Mouse (Mus musculus) MEL (cell line): ENCODE data around the gene Men1. TPM values are rescaled to one million over a fixed set of nuclear protein-coding genes. Genes with fewer than 3 reads are reported as not detected.

ENCODE experiments used
- DNase-seq: peaks from one replicate; pipeline ENCODE4 v3.0.0; 2011; ENCODE audit warnings: low read depth, low spot score
- H3K27ac ChIP-seq: 2 replicates; pipeline ENCODE4 v1.5.1; 2012; ENCODE audit warnings: low read depth, mild to moderate bottlenecking, control low read depth, low read length, moderate library complexity; ENCODE audit not compliant: control insufficient read depth
- H3K27me3 ChIP-seq, 2 experiments: fragments of 150-350 bp in 1 of 2; sonication (generic) in 1 of 2; 2 replicates each; pipeline ENCODE4 v1.6.1; 2012; ENCODE audit warnings: low read length in 2 of 2, mild to moderate bottlenecking in 2 of 2, improper control_type of control experiment in 1 of 2, moderate library complexity in 1 of 2; ENCODE audit not compliant: insufficient read depth in 2 of 2, control insufficient read depth in 1 of 2
- H3K36me3 ChIP-seq, 2 experiments: 2 replicates each; pipeline ENCODE4 v1.6.1; 2012 to 2014; ENCODE audit warnings: low read length in 2 of 2, improper control_type of control experiment in 1 of 2, inconsistent platforms in 1 of 2, mild to moderate bottlenecking in 1 of 2; ENCODE audit not compliant: insufficient read depth in 2 of 2, control insufficient read depth in 1 of 2
- H3K4me1 ChIP-seq, 2 experiments: fragments of 150-350 bp in 1 of 2; sonication (generic) in 1 of 2; 2 replicates each; pipeline ENCODE4 v1.6.1; 2012; ENCODE audit warnings: low read length in 2 of 2, improper control_type of control experiment in 1 of 2, mild to moderate bottlenecking in 1 of 2; ENCODE audit not compliant: insufficient read depth in 2 of 2, control insufficient read depth in 1 of 2
- H3K4me3 ChIP-seq, 2 experiments: fragments of 150-350 bp in 1 of 2; sonication (generic) in 1 of 2; 2 replicates each; pipeline ENCODE4 v1.5.1; 2012; ENCODE audit warnings: low read depth in 2 of 2, low read length in 2 of 2, mild to moderate bottlenecking in 2 of 2, moderate library complexity in 2 of 2, control low read depth in 1 of 2, improper control_type of control experiment in 1 of 2; ENCODE audit not compliant: control insufficient read depth in 1 of 2, insufficient read depth in 1 of 2
- H3K79me2 ChIP-seq: 2 replicates; pipeline ENCODE4 v1.6.1; 2012; ENCODE audit warnings: mild to moderate bottlenecking, low read length, moderate library complexity; ENCODE audit not compliant: control insufficient read depth, poor library complexity, insufficient read depth
- H3K9ac ChIP-seq: 2 replicates; pipeline ENCODE4 v1.6.1; 2012; ENCODE audit warnings: low read depth, mild to moderate bottlenecking, control low read depth, low read length, moderate library complexity; ENCODE audit not compliant: control insufficient read depth, poor library complexity, severe bottlenecking
- H3K9me3 ChIP-seq: fragments of 150-350 bp; sonication (generic); replicated peaks from 2 replicates; pipeline ENCODE4 v1.6.1; 2012; ENCODE audit warnings: mild to moderate bottlenecking, low read length, improper control_type of control experiment, moderate library complexity; ENCODE audit not compliant: insufficient read depth
- BHLHE40 ChIP-seq: IDR thresholded peaks from 2 replicates; pipeline ENCODE4 v1.6.1; 2012; ENCODE audit warnings: low read depth, mild to moderate bottlenecking, inconsistent platforms, low read length, improper control_type of control experiment, borderline replicate concordance
- EP300 ChIP-seq, 2 experiments: IDR thresholded peaks; 2 replicates each; pipeline ENCODE4 v1.6.1; 2011; ENCODE audit warnings: improper control_type of control experiment in 2 of 2, low read length in 2 of 2, low read depth in 1 of 2, mild to moderate bottlenecking in 1 of 2
- MAFK ChIP-seq: IDR thresholded peaks from 2 replicates; pipeline ENCODE4 v1.6.1; 2011; ENCODE audit warnings: low read depth, mild to moderate bottlenecking, low read length, improper control_type of control experiment, borderline replicate concordance
- MAZ ChIP-seq: IDR thresholded peaks from 2 replicates; pipeline ENCODE4 v1.6.1; 2012; ENCODE audit warnings: low read depth, mild to moderate bottlenecking, inconsistent platforms, low read length, improper control_type of control experiment
- MYB ChIP-seq: IDR thresholded peaks from 2 replicates; pipeline ENCODE4 v1.6.1; 2011; ENCODE audit warnings: mild to moderate bottlenecking, low read depth, low read length, improper control_type of control experiment
- MYC ChIP-seq: IDR thresholded peaks from 2 replicates; pipeline ENCODE4 v1.6.1; 2011; ENCODE audit warnings: low read depth, mild to moderate bottlenecking, low read length, improper control_type of control experiment, moderate library complexity
- POLR2AphosphoS5 ChIP-seq: IDR thresholded peaks from 2 replicates; pipeline ENCODE4 v1.6.1; 2012; ENCODE audit warnings: low read depth, borderline replicate concordance, mild to moderate bottlenecking, inconsistent platforms, low read length, moderate library complexity, mixed read lengths
- RAD21 ChIP-seq: IDR thresholded peaks from 2 replicates; pipeline ENCODE4 v1.6.1; 2011; ENCODE audit warnings: mild to moderate bottlenecking, low read depth, low read length, improper control_type of control experiment
- RCOR1 ChIP-seq: IDR thresholded peaks from 2 replicates; pipeline ENCODE4 v1.6.1; 2012; ENCODE audit warnings: low read depth, mild to moderate bottlenecking, inconsistent platforms, low read length, improper control_type of control experiment
- SMC3 ChIP-seq: IDR thresholded peaks from 2 replicates; pipeline ENCODE4 v1.6.1; 2011; ENCODE audit warnings: low read depth, low read length, improper control_type of control experiment
- TAL1 ChIP-seq: IDR thresholded peaks from 2 replicates; pipeline ENCODE4 v1.6.1; 2012; ENCODE audit warnings: mild to moderate bottlenecking, inconsistent platforms, low read length, moderate library complexity, mixed read lengths
- TCF12 ChIP-seq: IDR thresholded peaks from 2 replicates; pipeline ENCODE4 v1.6.1; 2014; ENCODE audit warnings: low read depth, mild to moderate bottlenecking, inconsistent platforms, low read length, improper control_type of control experiment, moderate library complexity
- UBTF ChIP-seq: IDR thresholded peaks from 2 replicates; pipeline ENCODE4 v1.6.1; 2012; ENCODE audit warnings: low read depth, mild to moderate bottlenecking, inconsistent platforms, low read length, improper control_type of control experiment, moderate library complexity, borderline replicate concordance; ENCODE audit not compliant: insufficient read depth
- USF1 ChIP-seq: IDR thresholded peaks from 2 replicates; pipeline ENCODE4 v1.6.1; 2014; ENCODE audit warnings: low read depth, mild to moderate bottlenecking, inconsistent platforms, low read length, improper control_type of control experiment, moderate library complexity
- polyA plus RNA-seq, 2 experiments: library from polyadenylated mRNA; stranded (reverse) in 1 of 2; unstranded in 1 of 2; fragments of >175 nt in 1 of 2; fragments of >200 nt in 1 of 2; gene quantifications; 2 replicates each; pipeline versions ENCODE4 v1.2.1 to v1.2.4; 2012; ENCODE audit warnings: low replicate concordance in 2 of 2, low read depth in 1 of 2; ENCODE audit not compliant: insufficient read length in 2 of 2, insufficient read depth in 1 of 2, missing spikeins in 1 of 2
- total RNA-seq: library from RNA; depleted of rRNA; stranded (reverse); fragments of 300-350 nt; gene quantifications from 2 replicates; pipeline ENCODE4 v1.2.3, GENCODE M21; 2012

Men1 gene
- total and polyA plus RNA-seq, 3 experiments: 39.4 to 132 TPM; not detected in 1

DNA sequence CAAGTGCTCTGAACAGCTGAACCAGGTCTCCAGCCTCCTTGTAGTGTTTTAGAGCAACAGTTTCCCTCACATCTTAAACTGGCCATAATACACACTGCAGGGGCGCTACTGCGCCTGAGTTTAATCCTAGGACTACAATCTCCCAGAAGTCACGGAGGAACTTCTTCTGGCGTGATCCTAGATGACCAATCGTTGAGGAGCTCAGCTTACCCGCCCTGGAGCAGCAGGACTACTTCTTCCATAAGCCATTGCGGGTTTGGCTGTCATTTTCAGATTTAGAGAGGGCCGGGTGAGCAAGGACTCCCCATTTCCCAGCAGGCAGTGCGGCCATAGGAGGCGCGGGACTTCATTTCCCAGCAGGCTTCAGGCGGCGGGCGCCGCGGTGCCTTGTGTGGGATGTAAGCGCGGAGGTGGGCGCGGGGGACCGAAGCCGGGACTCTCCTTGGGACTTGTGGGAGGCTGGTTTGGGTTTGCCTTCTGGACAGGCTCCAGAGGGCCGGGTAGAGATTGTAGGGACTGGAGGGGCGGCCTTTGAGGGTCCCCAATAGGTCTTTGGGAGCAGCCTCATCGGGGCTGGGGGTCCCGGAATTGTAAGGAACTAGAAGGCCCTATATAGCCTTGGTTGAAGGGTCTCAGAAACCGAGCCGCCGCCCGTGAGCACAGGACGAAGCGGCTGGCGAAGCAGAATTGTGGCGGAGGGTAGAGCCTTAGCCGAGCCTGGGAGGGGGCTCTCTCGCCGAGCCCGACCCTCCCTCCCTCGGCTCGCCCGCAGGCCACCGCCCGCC, at the start of gene Men1 (continued):
- TF ChIP-seq MAZ (peak; percentile 56; the same call in 1 of the 2 replicates), RAD21 (no peak), MYC (no peak), POLR2AphosphoS5 (peak; percentile 35; the same call in 1 of the 2 replicates)
- TF ChIP-seq, all 39 proteins: peak for 17

DNA sequence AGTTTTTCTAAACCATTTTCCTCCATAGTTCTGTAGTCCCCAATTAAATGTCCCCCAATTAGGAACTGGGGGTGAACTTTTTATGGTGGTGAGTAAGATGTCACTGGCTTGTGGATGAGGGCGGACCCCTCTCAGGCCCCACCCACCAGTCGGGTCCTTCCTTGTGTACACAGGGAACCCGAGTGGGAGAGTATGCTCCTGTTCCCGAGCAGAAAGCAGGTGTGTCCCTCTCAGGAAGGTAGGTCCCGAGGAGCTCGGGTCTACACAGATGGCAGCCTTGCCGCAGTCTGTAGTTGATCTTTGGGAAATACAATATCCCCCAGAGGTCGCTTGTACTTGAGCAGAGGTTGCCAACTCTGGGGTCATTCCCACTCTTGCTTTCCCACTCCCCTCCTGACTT, 49.6 kb upstream of the Men1 start:
- Histone ChIP-seq H3K9ac (peak overlapping the region; percentile 73), H3K27ac (peak overlapping the region; percentile 98), H3K27me3 (no peaks in the 10 kb centered on the region), H3K36me3 (peaks cover 17 to 35% of the 10 kb centered on the region in 2 experiments), H3K79me2 (peaks cover 9% of the 10 kb centered on the region), H3K4me1 (peaks cover 27 to 37% of the 10 kb centered on the region in 2 experiments), H3K9me3 (no peaks in the 10 kb centered on the region), H3K4me3 (peak overlapping the region in 1 of 2 experiments; percentile 33; a peak in 2 of 4 replicates)
- TF ChIP-seq MYB (no peak), RCOR1 (no peak), MAFK (no peak)
- DNase-seq: no peak

DNA sequence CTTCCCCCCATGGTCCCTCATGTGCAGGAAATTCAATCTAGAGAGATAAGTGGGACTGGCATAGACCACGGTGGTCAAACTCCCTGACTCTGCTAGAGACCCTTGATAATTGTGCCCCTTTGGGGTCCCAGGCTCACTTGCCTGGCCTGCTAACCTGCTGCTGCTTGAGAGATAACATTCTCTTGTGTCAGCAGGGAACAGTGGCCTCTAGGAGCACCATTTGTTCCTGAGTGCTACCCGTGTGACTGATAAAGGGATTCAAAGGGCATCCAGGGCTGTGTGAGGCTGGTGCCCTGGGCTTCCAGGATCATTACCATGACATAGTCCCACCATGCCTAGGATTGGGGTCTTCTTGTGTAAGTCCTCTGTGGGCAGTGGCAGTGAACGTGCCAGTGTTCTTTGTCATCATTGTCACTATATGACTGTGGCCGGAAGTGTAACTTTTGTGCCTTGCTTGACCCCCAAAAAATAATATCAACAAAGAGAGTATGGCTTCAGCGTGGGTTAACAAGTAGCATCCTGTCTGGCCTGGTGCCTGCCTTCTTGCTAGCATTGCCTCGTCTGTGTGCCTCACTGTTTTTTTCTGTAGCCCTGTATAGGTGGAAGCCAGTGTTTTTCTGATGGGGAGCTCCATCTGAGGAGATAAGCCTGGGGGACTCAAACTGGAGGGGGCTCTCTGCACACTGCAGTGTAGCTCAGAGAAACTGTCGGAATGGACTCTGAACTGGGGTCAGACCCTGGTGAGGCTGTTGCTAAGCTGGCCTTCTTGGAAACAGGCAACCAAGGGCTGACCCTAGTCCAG, 48.9 kb upstream of the Men1 start:
- peak overlapping the region; percentile 98 for H3K27ac ChIP-seq
- no peak overlapping the region for H3K4me3 ChIP-seq

More for the DNA sequence above, 48.9 kb upstream of the Men1 start:
- H3K9me3 ChIP-seq: no peaks in the 10 kb centered on the region
- peaks cover 17 to 34% of the 10 kb centered on the region in 2 experiments for H3K36me3 ChIP-seq
- H3K9ac ChIP-seq: peak overlapping the region; percentile 73; the same call in 1 of the 2 replicates
- DNase-seq: no peak
- H3K4me1 ChIP-seq: peaks cover 27 to 35% of the 10 kb centered on the region in 2 experiments
- TF ChIP-seq USF1: 0 out of 2 replicates have a peak, but pooled peaks have one; percentile 2
- 0 out of 4 replicates have a peak, but pooled peaks of 1 of the 2 experiments have one; percentile 23 for TF ChIP-seq EP300 (IDR thresholded peaks at IDR 0.05; ENCODE audit: low read depth in 1 of 2, low read length in 2 of 2)
- TF ChIP-seq UBTF: no peak
- TF ChIP-seq BHLHE40: 0 out of 2 replicates have a peak, but pooled peaks have one; percentile 13
- TF ChIP-seq SMC3: no peak
- TF ChIP-seq TAL1: peak; percentile 71
- TF ChIP-seq TCF12: peak; percentile 58
- H3K27me3 ChIP-seq: no peaks in the 10 kb centered on the region
- H3K79me2 ChIP-seq: peaks cover 4% of the 10 kb centered on the region
